Comparison of ENCODE assay signal across 11 mouse cellular contexts in the genomic region with DNA sequence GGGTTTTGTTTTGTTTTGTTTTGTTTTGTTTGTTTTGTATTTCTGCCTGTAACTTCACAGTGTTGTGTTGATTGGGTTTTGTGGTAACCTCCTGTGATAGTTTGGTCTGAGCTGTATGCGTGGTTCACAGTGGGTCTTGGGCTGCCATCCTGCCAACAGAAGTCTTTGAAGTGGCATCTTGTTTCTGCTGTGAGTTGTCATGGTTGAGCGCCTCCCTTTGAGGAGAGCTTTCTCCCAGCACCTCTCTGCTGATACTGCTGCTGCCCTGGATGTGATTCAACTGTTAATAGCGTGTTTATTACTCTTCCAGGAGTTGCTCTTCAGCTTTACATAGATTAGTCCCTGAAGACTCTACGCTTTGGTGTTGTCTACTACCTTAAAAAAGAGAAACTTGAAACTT. TPM values are rescaled to one million over a fixed set of nuclear protein-coding genes. Genes with fewer than 3 reads are reported as not detected.
DNase-seq lines count a peak whose midpoint lies in the region; ATAC-seq and TF ChIP-seq lines count a peak whose summit lies in the region.
"Had no signal": no experiment of that assay in that cellular context is flagged by ENCODE, and none has a peak within 500 bp of the region (broad histone marks: within the 10 kb centered on the region; RNA-seq: fewer than 3 reads in every experiment).

No protein-coding gene starts in this region.

- H3K9ac ChIP-seq in neural tube, embryonic 13.5 days: no peak overlapping the region
- H3K9ac ChIP-seq: embryonic facial prominence, embryonic 13.5 days; lung, embryonic 15.5 days; midbrain, embryonic 12.5 days had no signal

- no peak overlapping the region for H3K4me3 ChIP-seq in gastrocnemius, adult 2 months
- no peak overlapping the region for H3K4me3 ChIP-seq in neural tube, embryonic 13.5 days
- H3K4me3 ChIP-seq: embryonic facial prominence, embryonic 13.5 days; lung, embryonic 15.5 days; midbrain, embryonic 12.5 days had no signal

- no peak for TF ChIP-seq CTCF in gastrocnemius, adult 2 months (IDR thresholded peaks at IDR 0.05)

- no peaks in the 10 kb centered on the region for H3K27me3 ChIP-seq in neural tube, embryonic 13.5 days
- H3K27me3 ChIP-seq: embryonic facial prominence, embryonic 13.5 days; lung, embryonic 15.5 days; midbrain, embryonic 12.5 days had no signal

- peaks cover 5% of the 10 kb centered on the region for H3K36me3 ChIP-seq in neural tube, embryonic 13.5 days

- H3K27ac ChIP-seq in gastrocnemius, adult 2 months: peak overlapping the region; percentile 46; the same call in 1 of the 2 replicates
- peak overlapping the region; percentile 23; the same call in 1 of the 2 replicates for H3K27ac ChIP-seq in neural tube, embryonic 13.5 days (replicated peaks)
- H3K27ac ChIP-seq: embryonic facial prominence, embryonic 13.5 days; lung, embryonic 15.5 days; midbrain, embryonic 12.5 days had no signal

- H3K4me2 ChIP-seq in neural tube, embryonic 13.5 days: no peak overlapping the region
- H3K4me2 ChIP-seq: embryonic facial prominence, embryonic 13.5 days; lung, embryonic 15.5 days; midbrain, embryonic 12.5 days had no signal

- H3K4me1 ChIP-seq in neural tube, embryonic 13.5 days (replicated peaks): peaks cover 17% of the 10 kb centered on the region

- no peak for ATAC-seq in neural tube, embryonic 13.5 days (ENCODE audit: low read depth)

- no peaks in the 10 kb centered on the region for H3K9me3 ChIP-seq in neural tube, embryonic 13.5 days
- H3K9me3 ChIP-seq: embryonic facial prominence, embryonic 13.5 days; lung, embryonic 15.5 days; midbrain, embryonic 12.5 days had no signal

- intact Hi-C loops in gastrocnemius, adult 2 months (cut with DNase I): no loop called here

- WGBS in neural tube, embryonic 13.5 days: 42% methylated on average over 4 of the region's 4 CpGs

- DNase-seq in gastrocnemius, adult 2 months: no peak
- DNase-seq in gastrocnemius, postnatal 10 days: no peak
- no peak for DNase-seq in neural tube, embryonic 10.5 days (ENCODE audit: extremely low spot score, low spot score)
- peak; percentile 30 to 48 for DNase-seq in kidney, postnatal 25 days
- peak; percentile 31 for DNase-seq in thymus, postnatal 4 days
- DNase-seq in adrenal gland, adult 8-10 months: no peak
- DNase-seq in urinary bladder, postnatal 14 days (ENCODE audit: low spot score): no peak

RNA-seq across cellular contexts. Expression of gene Pan3, which starts 18.6 kb away (rescaled TPM):
- 10 to 100 TPM; 17.4 to 29.3 TPM for total RNA-seq in gastrocnemius, adult 2 months (2021)
- total RNA-seq in gastrocnemius, postnatal 10 days (2021): 10 to 100 TPM; 35.7 to 48.3 TPM
- polyA plus RNA-seq in neural tube, embryonic 13.5 days (2015; fragmentation: Nextera tagmentation; extraction: Ambion mirVana): 63.1 and 69.1 TPM in 2 replicates
- 100 to 1,000 TPM in 2 of 4 experiments, 10 to 100 TPM in 2; 87.1 to 151 (median 115) TPM for total RNA-seq in adrenal gland, adult 8-10 months (2022)

RNA-seq across cellular contexts. Expression of gene Flt3, which starts 48.2 kb away (rescaled TPM):
- not detected for total RNA-seq in gastrocnemius, adult 2 months (2021)
- under 1 TPM in 1 of 2 experiments, not detected in 1; 0.16 TPM for total RNA-seq in gastrocnemius, postnatal 10 days (2021)
- 0.64 and 0.95 TPM in 2 replicates for polyA plus RNA-seq in neural tube, embryonic 13.5 days (2015; fragmentation: Nextera tagmentation; extraction: Ambion mirVana)
- total RNA-seq in adrenal gland, adult 8-10 months (2022): under 1 TPM; 0.49 to 0.93 (median 0.67) TPM

Comparison
In these comparisons a context has a peak if more than half of its experiments do, and no peak if none do; other contexts are left out.
1. DNase-seq: peak in kidney, postnatal 25 days (2 of 2) and thymus, postnatal 4 days (single experiment); none in gastrocnemius, adult 2 months (single experiment), gastrocnemius, postnatal 10 days (single experiment), neural tube, embryonic 10.5 days (single experiment), adrenal gland, adult 8-10 months (single experiment) and urinary bladder, postnatal 14 days (single experiment).